Mouse (Mus musculus) lung, postnatal 0 days (tissue): ENCODE measurements around the gene Fndc3b.

Source experiments
- CTCF ChIP-seq: IDR thresholded peaks from 2 replicates; pipeline ENCODE4 v1.5.1; 2016; ENCODE audit warnings: antibody characterized with exemption, mild to moderate bottlenecking
- EP300 ChIP-seq: IDR thresholded peaks from 2 replicates; pipeline ENCODE4 v1.6.1; 2016; ENCODE audit warnings: antibody characterized with exemption, mild to moderate bottlenecking, control low read depth

DNA sequence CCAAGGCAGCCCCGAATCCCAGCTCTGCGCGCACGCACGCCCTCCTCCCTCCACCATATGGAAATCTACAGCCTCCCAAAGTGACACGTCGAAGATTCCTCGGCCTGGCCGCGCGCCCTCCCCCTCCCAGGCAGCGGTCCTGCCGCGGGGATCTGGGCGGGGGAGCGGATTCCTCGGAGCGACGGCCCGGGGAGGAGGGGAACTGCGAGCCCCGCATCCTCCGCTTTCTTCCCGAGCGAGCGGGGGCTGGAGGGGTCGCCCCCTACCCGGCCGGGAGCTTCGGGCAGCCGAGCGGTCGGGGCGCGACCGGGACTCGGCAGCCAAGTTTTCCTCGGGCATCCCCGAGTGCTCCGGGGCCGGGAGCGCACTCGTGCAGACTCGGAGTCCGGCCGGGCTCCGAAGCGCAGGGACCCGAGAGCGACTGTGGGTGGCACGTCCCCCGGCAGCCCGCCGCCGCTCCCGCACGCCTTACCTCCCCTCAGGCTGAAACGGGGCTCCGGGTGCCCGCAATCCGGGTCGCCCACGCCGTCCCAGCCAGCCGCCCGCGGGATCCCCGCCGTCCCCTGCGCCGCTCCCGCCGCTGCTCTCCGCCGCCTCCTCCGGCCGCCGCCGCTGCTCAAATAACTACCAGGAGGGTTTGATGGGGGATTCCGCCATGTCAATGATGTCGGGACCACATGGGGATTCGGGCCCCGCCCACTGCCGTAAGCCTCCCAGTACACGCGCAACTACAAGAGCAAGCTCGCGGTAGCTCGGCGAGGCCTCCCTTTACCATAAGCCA, at the start of gene Fndc3b:
- TF ChIP-seq CTCF (peak; percentile 41), EP300 (no peak)
